Mouse (Mus musculus) gastrocnemius, postnatal 10 days (tissue): ENCODE measurements around the gene Nphp1. TPM values are rescaled to one million over a fixed set of nuclear protein-coding genes. Genes with fewer than 3 reads are reported as not detected.

Experiments
- total RNA-seq, 2 experiments: library from RNA; stranded (reverse); gene quantifications; 2 replicates each; pipeline ENCODE4 v1.2.3; 2021

Gene Nphp1
- total RNA-seq, 2 experiments from 2014 or later = 12.9 to 14.1 TPM

Other genes with a start within 250 kb of the Nphp1 start
- not detected for gene Prom2, start 247.4 kb downstream of the Nphp1 start, total RNA-seq
- gene Zfp661, start 201.8 kb downstream of the Nphp1 start, total RNA-seq = 1 to 10 TPM; 1.7 to 2.4 TPM
- 10 to 100 TPM; 89.6 to 96.3 TPM for gene Mrps5, start 201.7 kb downstream of the Nphp1 start, total RNA-seq
- 10 to 100 TPM; 14.7 to 24.5 TPM for gene Mal, start 132.2 kb downstream of the Nphp1 start, total RNA-seq
- gene Mall, start 59.0 kb downstream of the Nphp1 start, total RNA-seq = 1 to 10 TPM; 6.3 to 7.2 TPM
- gene Mtln, start 3.6 kb upstream of the Nphp1 start, total RNA-seq = 10 to 100 TPM; 64.1 to 80.2 TPM
- 1 to 10 TPM; 3.7 to 5.1 TPM for gene Bub1, start 43.0 kb upstream of the Nphp1 start, total RNA-seq
- under 1 TPM; 0.11 to 0.14 TPM for gene Acoxl, start 50.0 kb upstream of the Nphp1 start, total RNA-seq